Mouse (Mus musculus) midbrain, embryonic 11.5 days (tissue): ENCODE data around the gene Prpf8. TPM values are rescaled to one million over a fixed set of nuclear protein-coding genes. Genes with fewer than 3 reads are reported as not detected.
A peak's percentile ranks its signal among the peaks of the same experiment; 100 is the strongest.
"Not testable (repeated sequence)": the region's sequence is repeated elsewhere in the genome, so short reads cannot be mapped to it uniquely, and the experiment has no call there.

Experiments used
- ATAC-seq: fragments of 200-750 bp; cut with Nextera tagmentation; 2 replicates; pipeline ENCODE4 v1.8.0; 2017; ENCODE audit warnings: moderate TSS enrichment, moderate library complexity; ENCODE audit not compliant: low FRiP score
- DNase-seq: peaks from one replicate; pipeline ENCODE4 v3.0.0; 2015; ENCODE audit warnings: low spot score; ENCODE audit errors: missing footprints
- H3K27ac ChIP-seq: fragments of 300-500 bp; sonication (generic); 2 replicates; pipeline ENCODE4 v1.5.1; 2014; ENCODE audit warnings: low read depth, low read length
- H3K27me3 ChIP-seq: fragments of 300-500 bp; sonication (generic); 2 replicates; pipeline ENCODE4 v1.6.1; 2014; ENCODE audit warnings: mild to moderate bottlenecking, low read length, moderate library complexity, mixed read lengths; ENCODE audit not compliant: control insufficient read depth, insufficient read depth
- H3K36me3 ChIP-seq: fragments of 300-500 bp; sonication (generic); 2 replicates; pipeline ENCODE4 v1.6.1; 2014; ENCODE audit warnings: mild to moderate bottlenecking, low read length, moderate library complexity, mixed read lengths; ENCODE audit not compliant: control insufficient read depth, insufficient read depth
- H3K4me1 ChIP-seq: fragments of 300-500 bp; sonication (generic); 2 replicates; pipeline ENCODE4 v1.6.1; 2014; ENCODE audit warnings: low read length; ENCODE audit not compliant: control insufficient read depth, insufficient read depth
- H3K4me2 ChIP-seq: fragments of 300-500 bp; sonication (generic); 2 replicates; pipeline ENCODE4 v1.6.1; 2014; ENCODE audit warnings: mild to moderate bottlenecking, moderate library complexity
- H3K4me3 ChIP-seq: fragments of 300-500 bp; sonication (generic); 2 replicates; pipeline ENCODE4 v1.5.1; 2014; ENCODE audit warnings: low read depth, low read length
- H3K9ac ChIP-seq: fragments of 300-500 bp; sonication (generic); 2 replicates; pipeline ENCODE4 v1.6.1; 2014; ENCODE audit warnings: low read length
- H3K9me3 ChIP-seq: fragments of 300-500 bp; sonication (generic); 2 replicates; pipeline ENCODE4 v1.6.1; 2016; ENCODE audit warnings: low read length; ENCODE audit not compliant: control insufficient read depth
- WGBS: fragments of 180-500 bp; shearing (Covaris S2); extraction: QIAGEN DNeasy Blood & Tissue Kit; methylation state at CpG from one replicate; pipeline ENCODE4 v1.1.7; 2014; 5-methylcytosine and 5-hydroxymethylcytosine counted together
- polyA plus RNA-seq: library from polyadenylated mRNA; unstranded; fragments of >200 nt; fragmentation: Nextera tagmentation; extraction: Ambion mirVana; gene quantifications from 2 replicates; pipeline ENCODE4 v1.2.1, GENCODE M21; 2014

Gene Prpf8
- polyA plus RNA-seq, 1 experiment from 2014 or later, result 100.0 TPM

DNA sequence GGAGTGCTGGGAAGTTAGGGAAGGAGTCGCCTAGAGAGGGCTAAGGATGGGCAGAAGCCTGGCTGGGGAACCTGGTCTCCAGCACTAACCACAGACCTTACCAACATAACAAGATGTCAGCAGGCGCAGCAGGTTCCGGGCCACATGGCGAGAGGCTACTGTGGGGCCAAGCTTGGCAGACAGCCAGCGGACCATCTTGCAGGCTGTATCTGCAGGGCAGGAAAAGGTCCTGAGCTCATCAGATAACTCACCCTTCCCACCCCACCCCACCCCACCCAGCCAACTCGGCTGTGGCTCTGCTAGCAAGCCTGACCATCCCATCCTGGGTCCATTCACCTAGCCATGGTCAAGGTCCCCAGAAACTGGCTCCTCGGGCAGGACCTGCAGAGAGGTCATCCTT lies 36.9 kb upstream of the Prpf8 start:
- H3K27me3 ChIP-seq, result no peaks in the 10 kb centered on the region
- no peak overlapping the region for H3K4me3 ChIP-seq
- DNase-seq (no peak), ATAC-seq (no peak)
- H3K9ac ChIP-seq, result no peak overlapping the region
- H3K27ac ChIP-seq, result no peak overlapping the region
- H3K4me2 ChIP-seq, result no peak overlapping the region
- H3K4me1 ChIP-seq, result peaks cover 6% of the 10 kb centered on the region
- no peaks in the 10 kb centered on the region for H3K9me3 ChIP-seq
- 92% methylated on average over 7 of the region's 7 CpGs for WGBS
- no peaks in the 10 kb centered on the region for H3K36me3 ChIP-seq

DNA sequence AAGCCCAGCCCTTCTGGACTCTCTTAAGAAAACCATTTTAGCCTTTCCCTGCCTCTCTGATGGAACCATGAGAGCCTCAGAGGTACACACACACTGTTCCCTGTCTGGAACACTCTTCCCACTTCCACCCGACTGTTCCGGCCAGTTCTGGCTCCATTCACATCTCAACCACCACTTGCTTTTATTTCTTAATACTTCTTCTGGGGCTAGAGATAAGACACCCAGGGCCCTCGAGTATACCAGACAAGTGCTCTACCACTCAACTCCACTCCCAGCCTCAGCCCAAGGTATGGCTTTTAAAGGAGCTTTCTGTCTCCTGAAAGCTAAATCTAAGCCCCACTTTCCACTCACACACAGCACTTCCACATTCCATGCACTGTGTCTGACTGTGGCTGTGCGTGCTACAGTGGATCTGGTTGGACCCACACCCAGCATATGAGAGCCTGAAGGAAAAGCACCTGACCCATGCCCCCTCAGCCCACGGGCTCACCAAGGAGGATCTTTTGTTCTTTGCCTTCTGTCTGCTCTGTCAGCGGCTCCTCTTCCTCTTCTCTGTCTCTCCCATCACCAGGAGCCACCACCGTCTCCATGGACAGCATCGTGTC lies 36.2 kb upstream of the Prpf8 start:
- H3K4me1 ChIP-seq, result peaks cover 9% of the 10 kb centered on the region
- H3K9ac ChIP-seq, result no peak overlapping the region
- no peaks in the 10 kb centered on the region for H3K9me3 ChIP-seq
- H3K4me3 ChIP-seq, result no peak overlapping the region
- ATAC-seq, result no peak
- no peak overlapping the region for H3K27ac ChIP-seq
- 83% methylated on average over 8 of the region's 8 CpGs for WGBS
- H3K36me3 ChIP-seq, result no peaks in the 10 kb centered on the region
- H3K4me2 ChIP-seq, result no peak overlapping the region
- DNase-seq, result no peak
- H3K27me3 ChIP-seq, result no peaks in the 10 kb centered on the region

DNA sequence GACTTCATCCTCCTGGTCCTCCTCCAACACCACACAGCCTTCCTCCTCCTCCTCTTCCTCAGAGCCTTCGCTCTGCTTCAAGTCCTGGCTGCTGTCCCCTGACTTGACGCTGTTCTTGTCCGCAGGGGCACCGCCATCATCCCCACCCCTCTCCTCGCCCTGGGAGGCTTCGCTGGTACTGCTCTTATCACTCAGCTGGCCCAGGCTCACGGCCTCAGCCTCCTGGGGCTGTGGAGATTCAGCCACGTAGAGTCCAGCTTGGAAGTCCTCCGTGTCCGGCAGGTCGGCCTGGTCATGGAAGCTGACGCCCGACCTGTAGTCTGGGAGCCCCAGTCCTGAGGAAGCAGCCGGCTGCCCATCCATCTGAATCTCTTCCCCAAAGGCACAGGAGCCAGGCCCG lies 35.7 kb upstream of the Prpf8 start:
- 85% methylated on average over 15 of the region's 15 CpGs for WGBS
- H3K9ac ChIP-seq, result no peak overlapping the region
- H3K9me3 ChIP-seq, result no peaks in the 10 kb centered on the region
- H3K27me3 ChIP-seq, result no peaks in the 10 kb centered on the region
- no peaks in the 10 kb centered on the region for H3K36me3 ChIP-seq
- ATAC-seq (no peak), DNase-seq (no peak)
- peaks cover 9% of the 10 kb centered on the region for H3K4me1 ChIP-seq
- H3K4me3 ChIP-seq, result no peak overlapping the region
- no peak overlapping the region for H3K4me2 ChIP-seq
- no peak overlapping the region for H3K27ac ChIP-seq

DNA sequence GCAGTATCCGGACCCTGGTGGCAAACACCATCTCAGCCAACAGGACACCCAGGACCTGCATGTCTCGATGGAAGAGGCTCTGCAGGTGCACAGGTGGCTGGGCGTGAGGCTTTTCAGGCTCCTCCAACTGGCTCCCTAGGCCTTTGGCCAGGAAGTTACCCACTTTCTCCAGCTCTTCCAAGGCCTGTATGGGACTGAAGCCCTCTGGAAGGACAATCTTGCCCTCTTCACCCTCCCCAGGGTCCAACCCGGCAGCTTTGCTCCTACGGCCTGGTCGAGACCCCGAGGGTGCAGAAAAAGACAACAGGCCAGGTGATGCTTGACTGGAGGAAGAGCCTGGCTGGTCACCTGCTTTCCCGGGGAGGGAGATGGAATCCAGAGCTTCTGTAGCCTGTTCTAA lies 34.5 kb upstream of the Prpf8 start:
- Histone ChIP-seq H3K4me2 (no peak overlapping the region), H3K9me3 (no peaks in the 10 kb centered on the region), H3K36me3 (no peaks in the 10 kb centered on the region), H3K9ac (no peak overlapping the region), H3K4me3 (no peak overlapping the region), H3K27ac (no peak overlapping the region), H3K4me1 (peaks cover 9% of the 10 kb centered on the region), H3K27me3 (no peaks in the 10 kb centered on the region)
- DNase-seq (no peak), ATAC-seq (no peak)
- 91% methylated on average over 8 of the region's 8 CpGs for WGBS

DNA sequence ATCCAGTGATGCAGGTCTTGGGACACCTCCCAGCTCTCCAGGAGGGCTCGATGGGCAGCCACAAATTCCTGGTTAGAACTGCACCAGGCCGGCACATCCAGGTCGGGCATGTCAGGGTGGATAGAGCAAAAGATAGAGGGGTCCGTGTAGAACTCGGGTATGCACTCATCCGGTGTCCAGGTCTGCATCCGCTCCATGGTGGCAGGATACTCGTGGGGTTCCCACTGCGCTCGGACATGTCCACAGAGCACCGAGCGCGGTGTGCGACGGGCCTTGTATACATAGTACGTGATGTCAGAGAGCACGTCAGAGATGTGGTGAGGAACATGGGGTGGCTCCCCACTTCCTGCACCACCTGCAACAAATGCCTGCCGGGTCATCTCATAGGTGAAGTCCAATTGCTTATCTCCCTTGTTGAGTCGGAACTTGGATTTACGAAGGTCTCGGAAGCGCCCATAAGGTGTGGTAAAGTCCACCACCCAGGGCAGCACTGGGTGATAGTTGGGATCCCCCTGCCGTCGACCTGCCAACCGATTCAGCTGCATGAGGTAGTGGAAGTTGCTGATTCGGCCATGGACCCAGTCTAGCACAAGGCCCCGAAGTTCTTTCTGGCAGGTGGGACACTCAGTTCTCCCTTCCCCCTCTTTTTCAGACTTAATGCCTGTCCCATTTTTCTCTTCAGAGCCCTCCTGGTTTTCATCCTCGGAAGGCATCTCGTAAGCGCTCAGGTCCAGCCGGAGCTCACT lies 33.6 kb upstream of the Prpf8 start:
- ATAC-seq (no peak), DNase-seq (no peak)
- Histone ChIP-seq H3K27me3 (no peaks in the 10 kb centered on the region), H3K27ac (no peak overlapping the region), H3K4me3 (no peak overlapping the region), H3K36me3 (no peaks in the 10 kb centered on the region), H3K4me2 (no peak overlapping the region), H3K9ac (no peak overlapping the region), H3K4me1 (peaks cover 9% of the 10 kb centered on the region), H3K9me3 (no peaks in the 10 kb centered on the region)
- 94% methylated on average over 31 of the region's 31 CpGs for WGBS

DNA sequence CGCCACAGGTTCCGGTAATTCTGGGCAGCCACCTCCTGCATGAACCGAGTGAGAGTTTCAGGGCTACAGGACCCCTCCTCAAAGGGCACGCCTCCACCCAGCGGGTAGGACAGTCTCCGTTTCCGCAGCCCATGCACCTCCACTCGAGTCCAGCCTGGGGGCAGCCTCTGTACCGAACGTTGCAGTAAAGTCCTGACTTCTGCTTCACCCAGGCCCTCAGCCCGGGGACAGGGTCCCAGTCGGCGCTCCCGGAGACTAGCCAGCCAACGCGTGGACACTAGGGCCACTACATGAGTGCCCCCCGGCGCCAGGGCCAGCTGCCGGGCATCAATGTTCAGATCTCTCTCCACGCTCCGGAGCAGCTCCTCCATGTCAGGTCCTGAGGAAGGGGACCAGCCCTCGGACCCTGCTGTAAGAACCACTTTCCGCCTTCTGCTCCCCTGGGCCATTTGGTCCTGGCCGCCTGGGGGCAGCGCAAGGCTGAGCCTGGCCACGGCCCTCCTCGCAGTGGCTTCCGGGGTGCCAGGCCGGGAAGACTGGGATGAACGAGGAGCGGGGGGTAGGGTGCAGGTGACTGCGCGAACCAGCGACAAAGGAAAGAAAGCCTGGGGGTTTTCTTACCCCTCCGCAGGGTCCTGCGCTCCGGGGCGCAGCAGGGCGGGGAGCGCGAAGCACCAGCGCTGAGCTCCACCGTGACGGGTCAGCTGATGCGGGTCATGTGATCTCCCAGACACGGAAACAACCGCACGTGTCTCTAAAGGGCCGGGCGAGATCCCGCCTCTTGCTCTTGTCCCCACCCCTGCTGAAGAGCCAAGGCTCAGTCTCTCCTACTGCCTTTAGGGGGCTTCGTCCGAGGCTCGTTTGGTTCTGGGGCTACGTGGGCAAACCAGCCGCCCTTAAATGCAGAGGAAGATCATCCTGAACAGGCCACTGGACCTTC lies 32.4 kb upstream of the Prpf8 start, which contains the start of gene Wdr81:
TSS of gene Wdr81 (minus strand) at position 727 of the 940 bp plus-strand sequence.
- Histone ChIP-seq H3K27ac (0 out of 2 replicates have a peak within 1 kb of the TSS, but pooled peaks have one; percentile 22), H3K4me1 (peaks cover 9% of the 10 kb centered on the region)

DNA sequence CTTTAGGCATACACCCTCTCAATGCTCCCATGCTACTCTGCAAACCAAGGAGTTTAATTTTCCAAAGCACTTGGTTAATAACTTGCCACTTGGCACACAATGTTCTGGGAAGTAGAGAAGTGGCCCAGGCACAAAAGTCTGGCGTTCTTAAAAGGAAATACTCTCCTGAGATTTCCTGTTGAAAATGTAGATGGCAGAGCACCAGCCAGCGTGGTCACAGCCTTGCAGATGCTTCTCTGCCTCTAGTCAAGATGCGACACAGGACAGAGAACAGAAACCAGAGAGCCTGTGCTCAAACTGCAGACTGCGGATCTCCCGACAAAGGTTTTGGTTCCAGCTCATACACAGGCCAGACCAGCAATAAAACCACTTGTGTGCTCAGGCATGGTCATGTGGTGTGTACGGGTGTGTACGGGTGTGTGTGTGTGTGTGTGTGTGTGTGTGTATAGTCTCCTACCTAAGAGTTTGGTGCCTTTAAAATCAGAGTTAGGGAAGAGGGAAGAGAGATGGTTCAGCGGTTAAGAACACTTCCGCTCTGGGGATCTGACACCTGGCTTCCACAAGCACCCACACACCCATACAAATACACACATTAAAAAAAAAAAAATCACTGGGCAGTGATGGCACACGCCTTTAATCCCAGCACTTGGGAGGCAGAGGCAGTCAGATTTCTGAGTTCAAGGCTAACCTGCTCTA lies 31.4 kb upstream of the Prpf8 start:
- no peaks in the 10 kb centered on the region for H3K27me3 ChIP-seq
- 82% methylated on average over 10 of the region's 10 CpGs for WGBS
- H3K9ac ChIP-seq, result peak overlapping the region; percentile 66
- peak overlapping the region; percentile 58 for H3K4me3 ChIP-seq
- no peaks in the 10 kb centered on the region for H3K9me3 ChIP-seq
- no peak for DNase-seq
- H3K27ac ChIP-seq, result 0 out of 2 replicates have a peak overlapping the region, but pooled peaks have one; percentile 22
- no peak for ATAC-seq
- peaks cover 16% of the 10 kb centered on the region for H3K4me1 ChIP-seq
- H3K4me2 ChIP-seq, result peak overlapping the region; percentile 97
- no peaks in the 10 kb centered on the region for H3K36me3 ChIP-seq

More for the DNA sequence above, 32.4 kb upstream of the Prpf8 start, which contains the start of gene Wdr81:
- peak within 1 kb of the TSS; percentile 66 for H3K9ac ChIP-seq
- 3% methylated on average over 56 of the region's 56 CpGs for WGBS
- no peaks in the 10 kb centered on the region for H3K9me3 ChIP-seq
- no peaks in the 10 kb centered on the region for H3K27me3 ChIP-seq
- ATAC-seq, result peak; percentile 93
- no peaks in the 10 kb centered on the region for H3K36me3 ChIP-seq
- peak within 1 kb of the TSS; percentile 58 for H3K4me3 ChIP-seq
- H3K4me2 ChIP-seq, result peak within 1 kb of the TSS; percentile 97
- peak; percentile 98 for DNase-seq

DNA sequence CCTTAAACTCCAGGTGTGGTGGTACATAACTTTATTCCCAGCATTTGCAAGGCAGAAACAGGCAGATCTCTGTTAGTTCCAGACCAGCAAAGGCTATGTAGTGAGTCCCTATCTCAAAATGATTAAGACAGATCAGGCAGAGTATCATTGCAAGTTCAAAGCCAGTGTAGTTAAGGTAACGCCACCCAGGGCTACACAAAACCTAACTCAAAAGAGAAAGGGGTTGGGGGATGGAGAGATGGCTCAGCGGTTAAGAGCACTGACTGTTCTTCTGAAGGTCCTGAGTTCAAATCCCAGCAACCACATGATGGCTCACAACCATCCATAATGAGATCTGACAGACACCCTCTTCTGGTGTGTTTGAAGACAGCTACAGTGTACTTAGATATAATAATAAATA lies 30.6 kb upstream of the Prpf8 start:
- H3K4me2 ChIP-seq, ATAC-seq, H3K27me3 ChIP-seq, H3K27ac ChIP-seq, H3K4me3 ChIP-seq, DNase-seq, H3K36me3 ChIP-seq, H3K9ac ChIP-seq, H3K9me3 ChIP-seq: not testable (repeated sequence)
- 92% methylated on average over 2 of the region's 2 CpGs for WGBS
- peaks cover 17% of the 10 kb centered on the region for H3K4me1 ChIP-seq
